Mouse (Mus musculus) liver, postnatal 0 days (tissue): ENCODE results near the gene Tmem205.

Experiments used
- CTCF ChIP-seq: sonication (generic); IDR thresholded peaks from 2 replicates; pipeline ENCODE4 v1.5.1; 2016; ENCODE audit warnings: antibody characterized with exemption, low read depth
- EP300 ChIP-seq: IDR thresholded peaks from 2 replicates; pipeline ENCODE4 v1.6.1; 2016; ENCODE audit warnings: antibody characterized with exemption, low read depth, mild to moderate bottlenecking

- TF ChIP-seq CTCF (no peak), EP300 (no peak)
Observed at GRCm38 (mm10) chr9:21969304-21969703, 41.9 kb upstream of the Tmem205 start.
